Mouse (Mus musculus) CH12.LX (cell line): ENCODE measurements around the gene Nod2.

ENCODE experiments used
- BHLHE40 ChIP-seq: IDR thresholded peaks from 2 replicates; pipeline ENCODE4 v1.6.1; 2011; ENCODE audit warnings: mild to moderate bottlenecking, low read depth, low read length, improper control_type of control experiment
- CHD1 ChIP-seq: IDR thresholded peaks from 2 replicates; pipeline ENCODE4 v1.6.1; 2012; ENCODE audit warnings: low read depth, low read length, improper control_type of control experiment, inconsistent platforms
- CTCF ChIP-seq, 2 experiments: IDR thresholded peaks in 1 of 2; conservative IDR thresholded peaks in 1 of 2; 2 replicates each; pipeline ENCODE4 v1.5.1; 2011 to 2012; ENCODE audit warnings: low read depth in 2 of 2, low read length in 2 of 2, improper control_type of control experiment in 1 of 2, inconsistent platforms in 1 of 2, mild to moderate bottlenecking in 1 of 2, moderate library complexity in 1 of 2
- E2F4 ChIP-seq: IDR thresholded peaks from 2 replicates; pipeline ENCODE4 v1.6.1; 2011; ENCODE audit warnings: low read depth, low read length, improper control_type of control experiment; ENCODE audit not compliant: insufficient replicate concordance
- EP300 ChIP-seq: IDR thresholded peaks from 2 replicates; pipeline ENCODE4 v1.6.1; 2011; ENCODE audit warnings: low read length, improper control_type of control experiment
- HCFC1 ChIP-seq: IDR thresholded peaks from 2 replicates; pipeline ENCODE4 v1.6.1; 2012; ENCODE audit warnings: low read depth, mild to moderate bottlenecking, inconsistent platforms, low read length, improper control_type of control experiment
- MEF2A ChIP-seq: IDR thresholded peaks from 2 replicates; pipeline ENCODE4 v1.6.1; 2014; ENCODE audit warnings: low read depth, mild to moderate bottlenecking, inconsistent platforms, low read length, improper control_type of control experiment, borderline replicate concordance
- POLR2A ChIP-seq: IDR thresholded peaks from 2 replicates; pipeline ENCODE4 v1.6.1; 2011; ENCODE audit warnings: low read depth, mild to moderate bottlenecking, improper control_type of control experiment, low read length
- RCOR1 ChIP-seq: conservative IDR thresholded peaks from 2 replicates; pipeline ENCODE4 v1.6.1; 2012; ENCODE audit warnings: low read depth, mild to moderate bottlenecking, inconsistent platforms, low read length, improper control_type of control experiment
- TCF12 ChIP-seq: IDR thresholded peaks from 2 replicates; pipeline ENCODE4 v1.6.1; 2014; ENCODE audit warnings: low read depth, mild to moderate bottlenecking, inconsistent platforms, low read length, improper control_type of control experiment

GRCm38 (mm10) chr8:88677071-88677470 is 30.0 kb downstream of the Nod2 start:
- TF ChIP-seq HCFC1 (no peak), E2F4 (no peak), EP300 (no peak), POLR2A (no peak), MEF2A (no peak), CHD1 (no peak), CTCF (conservative IDR thresholded peaks at IDR 0.05 in 1 of 2, IDR thresholded peaks at IDR 0.05 in 1 of 2; ENCODE audit: low read depth in 2 of 2, low read length in 2 of 2) (no peak), RCOR1 (no peak), TCF12 (no peak), BHLHE40 (no peak)
